Mouse (Mus musculus) intestine, embryonic 14.5 days (tissue): ENCODE data around the gene Prdx3. TPM values are rescaled to one million over a fixed set of nuclear protein-coding genes. Genes with fewer than 3 reads are reported as not detected.

Source experiments
- ATAC-seq: fragments of 200-750 bp; cut with Nextera tagmentation; replicated peaks from 2 replicates; pipeline ENCODE4 v1.8.0; 2017; ENCODE audit warnings: low read depth, moderate number of reproducible peaks, moderate TSS enrichment, moderate library complexity; ENCODE audit not compliant: low FRiP score, low TSS enrichment
- DNase-seq: peaks from one replicate; pipeline ENCODE4 v3.0.0-alpha.2; 2018; ENCODE audit warnings: low spot score
- H3K27ac ChIP-seq: fragments of 300-500 bp; sonication (generic); 2 replicates; pipeline ENCODE4 v1.5.1; 2014; ENCODE audit warnings: low read depth, mild to moderate bottlenecking, control low read depth
- H3K27me3 ChIP-seq: fragments of 300-500 bp; sonication (generic); replicated peaks from 2 replicates; pipeline ENCODE4 v1.6.1; 2014; ENCODE audit warnings: low read length, control low read depth; ENCODE audit not compliant: control insufficient read depth, insufficient read depth
- H3K36me3 ChIP-seq: fragments of 300-500 bp; sonication (generic); 2 replicates; pipeline ENCODE4 v1.6.1; 2014; ENCODE audit warnings: low read length, control low read depth; ENCODE audit not compliant: control insufficient read depth, insufficient read depth
- H3K4me1 ChIP-seq: fragments of 300-500 bp; sonication (generic); replicated peaks from 2 replicates; pipeline ENCODE4 v1.6.1; 2014; ENCODE audit warnings: low read length, control low read depth, mixed read lengths; ENCODE audit not compliant: control insufficient read depth, insufficient read depth
- H3K4me2 ChIP-seq: fragments of 300-500 bp; sonication (generic); 2 replicates; pipeline ENCODE4 v1.6.1; 2014; ENCODE audit warnings: low read length
- H3K4me3 ChIP-seq: fragments of 300-500 bp; sonication (generic); 2 replicates; pipeline ENCODE4 v1.5.1; 2014; ENCODE audit warnings: low read depth, low read length, control low read depth, mixed read lengths
- H3K9ac ChIP-seq: fragments of 300-500 bp; sonication (generic); 2 replicates; pipeline ENCODE4 v1.6.1; 2014; ENCODE audit warnings: mild to moderate bottlenecking, low read length
- H3K9me3 ChIP-seq: fragments of 300-500 bp; sonication (generic); 2 replicates; pipeline ENCODE4 v1.6.1; 2016; ENCODE audit warnings: low read length, control low read depth; ENCODE audit not compliant: control insufficient read depth
- WGBS: fragments of 180-500 bp; shearing (Covaris S2); extraction: QIAGEN DNeasy Blood & Tissue Kit; methylation state at CpG from one replicate; pipeline ENCODE4 v1.1.7; 2014; 5-methylcytosine and 5-hydroxymethylcytosine counted together
- polyA plus RNA-seq: library from polyadenylated mRNA; unstranded; fragments of >200 nt; fragmentation: Nextera tagmentation; extraction: Ambion mirVana; gene quantifications from 2 replicates; pipeline ENCODE4 v1.2.1, GENCODE M21; 2014

The Prdx3 gene
- polyA plus RNA-seq, 1 experiment from 2014 or later = 136 TPM

DNA sequence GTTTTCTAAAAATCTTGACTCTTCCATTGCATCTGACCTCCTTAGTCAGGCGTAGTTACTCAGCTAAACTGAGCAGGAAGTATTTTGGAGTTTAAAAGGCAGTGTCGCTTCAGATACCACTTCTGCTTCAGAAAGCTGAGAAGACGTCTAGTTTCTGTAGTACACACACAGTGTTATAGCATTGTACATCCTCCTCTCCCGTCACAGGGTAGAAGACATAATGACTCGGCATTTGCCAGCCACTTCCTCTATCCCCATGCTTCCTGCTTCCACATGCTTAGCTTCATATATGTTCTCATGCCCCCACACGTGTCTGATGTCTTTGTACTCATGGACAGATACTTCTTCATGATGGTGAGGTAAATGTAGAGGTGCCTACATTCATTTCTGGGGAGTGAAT is 55.7 kb downstream of the Prdx3 start:
- no peak overlapping the region for H3K4me3 ChIP-seq

More for the DNA sequence above, 55.7 kb downstream of the Prdx3 start:
- no peak for DNase-seq
- no peak for ATAC-seq
- Histone ChIP-seq H3K9ac (no peak overlapping the region), H3K27ac (no peak overlapping the region), H3K27me3 (no peaks in the 10 kb centered on the region), H3K9me3 (no peaks in the 10 kb centered on the region), H3K36me3 (peaks cover 85% of the 10 kb centered on the region), H3K4me1 (no peaks in the 10 kb centered on the region), H3K4me2 (no peak overlapping the region)
- WGBS = 88% methylated on average over 6 of the region's 6 CpGs

Other genes starting within 250 kb of the Prdx3 start
- gene Nanos1, start 118.6 kb downstream of the Prdx3 start, polyA plus RNA-seq = 1.2 and 1.5 TPM in 2 replicates
- 168 and 181 TPM in 2 replicates for gene Eif3a, start 83.9 kb downstream of the Prdx3 start, polyA plus RNA-seq
- 29.8 and 30.1 TPM in 2 replicates for gene Fam45a, start 63.0 kb downstream of the Prdx3 start, polyA plus RNA-seq
- 5.3 and 6.9 TPM in 2 replicates for gene Sfxn4, start 13.1 kb downstream of the Prdx3 start, polyA plus RNA-seq
- 2.1 and 3.2 TPM in 2 replicates for gene Grk5, start 15.2 kb upstream of the Prdx3 start, polyA plus RNA-seq